Mouse (Mus musculus): ENCODE data around the gene Gcn1l1. TPM values are rescaled to one million over a fixed set of nuclear protein-coding genes. Genes with fewer than 3 reads are reported as not detected.

Gcn1l1 gene
- polyA plus RNA-seq (2012; rRNA removed; ENCODE audit: low replicate concordance) = 38.2 and 66.2 TPM in 2 replicates

GRCm38 (mm10) chr5:115564737-115565393 lies at the start of gene Gcn1l1:
Gene Gcn1l1 (plus strand): TSS chr5:115565254.

GRCm38 (mm10) chr5:115559237-115560101 lies 5.6 kb upstream of the Gcn1l1 start, which contains the start of gene Rplp0:
Gene Rplp0 (plus strand): TSS chr5:115559467.

GRCm38 (mm10) chr5:115631505-115632357 lies 66.7 kb downstream of the Gcn1l1 start, which contains the start of gene Rab35:
Gene Rab35 (plus strand): TSS chr5:115631908.

Other genes starting within 250 kb of the Gcn1l1 start
- gene Srsf9, start 238.1 kb upstream of the Gcn1l1 start, polyA plus RNA-seq (2012; rRNA removed; ENCODE audit: low replicate concordance) = 30.6 and 58.8 TPM in 2 replicates
- gene Gatc, start 224.1 kb upstream of the Gcn1l1 start, polyA plus RNA-seq (2012; rRNA removed; ENCODE audit: low replicate concordance) = 15.2 and 15.5 TPM in 2 replicates
- gene Triap1, start 224.0 kb upstream of the Gcn1l1 start, polyA plus RNA-seq (2012; rRNA removed; ENCODE audit: low replicate concordance) = 19.0 and 26.8 TPM in 2 replicates
- gene Cox6a1, start 216.3 kb upstream of the Gcn1l1 start, polyA plus RNA-seq (2012; rRNA removed; ENCODE audit: low replicate concordance) = 2,308 and 3,139 TPM in 2 replicates
- 1.1 and 20.6 TPM in 2 replicates for gene Msi1, start 135.7 kb upstream of the Gcn1l1 start, polyA plus RNA-seq (2012; rRNA removed; ENCODE audit: low replicate concordance)
- gene Pla2g1b, start 99.0 kb upstream of the Gcn1l1 start, polyA plus RNA-seq (2012; rRNA removed; ENCODE audit: low replicate concordance) = 0.62 TPM in 1 of 2 replicates, not detected in the other
- 42.6 and 51.3 TPM in 2 replicates for gene Sirt4, start 80.5 kb upstream of the Gcn1l1 start, polyA plus RNA-seq (2012; rRNA removed; ENCODE audit: low replicate concordance)
- gene Pxn, start 58.6 kb upstream of the Gcn1l1 start, polyA plus RNA-seq (2012; rRNA removed; ENCODE audit: low replicate concordance) = 77.3 and 92.5 TPM in 2 replicates
- gene Rplp0, start 5.8 kb upstream of the Gcn1l1 start, polyA plus RNA-seq (2012; rRNA removed; ENCODE audit: low replicate concordance) = 1,229 and 2,816 TPM in 2 replicates
- 55.5 and 68.7 TPM in 2 replicates for gene Rab35, start 66.7 kb downstream of the Gcn1l1 start, polyA plus RNA-seq (2012; rRNA removed; ENCODE audit: low replicate concordance)
- gene Bicdl1, start 166.4 kb downstream of the Gcn1l1 start, polyA plus RNA-seq (2012; rRNA removed; ENCODE audit: low replicate concordance) = 19.5 and 34.4 TPM in 2 replicates

All from subcutaneous adipose tissue, adult 2 months (tissue).